Mouse (Mus musculus): ENCODE data around the gene Amy2a3.
"Not testable (repeated sequence)": the region's sequence is repeated elsewhere in the genome, so short reads cannot be mapped to it uniquely, and the experiment has no call there.

Gene Amy2a3

GRCm38 (mm10) chr3:113323952-113324351 lies at the start of gene Amy2a3:
TSS of gene Amy2a3 (minus strand) at chr3:113324052.
- not testable (repeated sequence) for DNase-seq

GRCm38 (mm10) chr3:113356558-113356957 lies 32.7 kb upstream of the Amy2a3 start, which contains the start of gene Amy2a2:
TSS of gene Amy2a2 (minus strand) at chr3:113356658.
- not testable (repeated sequence) for DNase-seq

GRCm38 (mm10) chr3:113345484-113345883 lies 21.6 kb upstream of the Amy2a3 start:
- not testable (repeated sequence) for DNase-seq

GRCm38 (mm10) chr3:113312937-113313336 lies 10.9 kb downstream of the Amy2a3 start:
- not testable (repeated sequence) for DNase-seq

GRCm38 (mm10) chr3:113291349-113291748 lies 32.5 kb downstream of the Amy2a3 start, which contains the start of gene Amy2a4:
TSS of gene Amy2a4 (minus strand) at chr3:113291449.
- not testable (repeated sequence) for DNase-seq

GRCm38 (mm10) chr3:113280285-113280684 lies 43.6 kb downstream of the Amy2a3 start:
- DNase-seq, result not testable (repeated sequence)

GRCm38 (mm10) chr3:113279586-113279985 lies 44.3 kb downstream of the Amy2a3 start:
- DNase-seq, result not testable (repeated sequence)
